Mouse (Mus musculus): Measurements from ENCODE around the gene Cbarp.

Cbarp gene

GRCm38 (mm10) chr10:80145896-80146295 is 5.3 kb upstream of the Cbarp start:
- no peak for ATAC-seq (ENCODE audit: insufficient number of reproducible peaks, low FRiP score, low TSS enrichment)

GRCm38 (mm10) chr10:80144864-80145838 is 4.5 kb upstream of the Cbarp start:
- no peak for ATAC-seq (ENCODE audit: insufficient number of reproducible peaks, low FRiP score, low TSS enrichment)

GRCm38 (mm10) chr10:80144159-80144558 is 3.5 kb upstream of the Cbarp start:
- ATAC-seq (ENCODE audit: insufficient number of reproducible peaks, low FRiP score, low TSS enrichment) = no peak

- ATAC-seq (ENCODE audit: insufficient number of reproducible peaks, low FRiP score, low TSS enrichment) = no peak
These were observed 3.0 kb upstream of the Cbarp start for GRCm38 (mm10) chr10:80143664-80144063.

- ATAC-seq (ENCODE audit: insufficient number of reproducible peaks, low FRiP score, low TSS enrichment) = no peak
These were observed 1.9 kb upstream of the Cbarp start for GRCm38 (mm10) chr10:80142530-80142925.

- ATAC-seq (ENCODE audit: insufficient number of reproducible peaks, low FRiP score, low TSS enrichment) = peak; percentile 56
These were observed 1.3 kb upstream of the Cbarp start for GRCm38 (mm10) chr10:80141786-80142529.

GRCm38 (mm10) chr10:80141243-80141642 is 608 bp upstream of the Cbarp start:
- ATAC-seq (ENCODE audit: insufficient number of reproducible peaks, low FRiP score, low TSS enrichment) = peak; percentile 38; the same call in 1 of the 2 replicates

GRCm38 (mm10) chr10:80139975-80140665 is 515 bp downstream of the Cbarp start:
- ATAC-seq (ENCODE audit: insufficient number of reproducible peaks, low FRiP score, low TSS enrichment) = no peak

GRCm38 (mm10) chr10:80139439-80139775 is 1.2 kb downstream of the Cbarp start:
- ATAC-seq (ENCODE audit: insufficient number of reproducible peaks, low FRiP score, low TSS enrichment) = no peak

- no peak for ATAC-seq (ENCODE audit: insufficient number of reproducible peaks, low FRiP score, low TSS enrichment)
These were observed 1.8 kb downstream of the Cbarp start, which contains the start of gene Atp5d for GRCm38 (mm10) chr10:80138553-80139438. Atp5d (plus strand) TSS chr10:80138632.

GRCm38 (mm10) chr10:80137626-80138552 is 2.7 kb downstream of the Cbarp start:
- no peak for ATAC-seq (ENCODE audit: insufficient number of reproducible peaks, low FRiP score, low TSS enrichment)

GRCm38 (mm10) chr10:80136952-80137625 is 3.5 kb downstream of the Cbarp start:
- no peak for ATAC-seq (ENCODE audit: insufficient number of reproducible peaks, low FRiP score, low TSS enrichment)

GRCm38 (mm10) chr10:80136179-80136951 is 4.3 kb downstream of the Cbarp start:
- no peak for ATAC-seq (ENCODE audit: insufficient number of reproducible peaks, low FRiP score, low TSS enrichment)

- no peak for ATAC-seq (ENCODE audit: insufficient number of reproducible peaks, low FRiP score, low TSS enrichment)
These were observed 5.0 kb downstream of the Cbarp start for GRCm38 (mm10) chr10:80135641-80136040.

GRCm38 (mm10) chr10:80135161-80135560 is 5.5 kb downstream of the Cbarp start:
- ATAC-seq (ENCODE audit: insufficient number of reproducible peaks, low FRiP score, low TSS enrichment) = no peak

GRCm38 (mm10) chr10:80134421-80134820 is 6.2 kb downstream of the Cbarp start:
- no peak for ATAC-seq (ENCODE audit: insufficient number of reproducible peaks, low FRiP score, low TSS enrichment)

- ATAC-seq (ENCODE audit: insufficient number of reproducible peaks, low FRiP score, low TSS enrichment) = no peak
These were observed 7.3 kb downstream of the Cbarp start for GRCm38 (mm10) chr10:80133226-80133849.

Data from cerebellum, adult (tissue).